20 mouse cellular contexts compared by ENCODE assay signal in the genomic region with DNA sequence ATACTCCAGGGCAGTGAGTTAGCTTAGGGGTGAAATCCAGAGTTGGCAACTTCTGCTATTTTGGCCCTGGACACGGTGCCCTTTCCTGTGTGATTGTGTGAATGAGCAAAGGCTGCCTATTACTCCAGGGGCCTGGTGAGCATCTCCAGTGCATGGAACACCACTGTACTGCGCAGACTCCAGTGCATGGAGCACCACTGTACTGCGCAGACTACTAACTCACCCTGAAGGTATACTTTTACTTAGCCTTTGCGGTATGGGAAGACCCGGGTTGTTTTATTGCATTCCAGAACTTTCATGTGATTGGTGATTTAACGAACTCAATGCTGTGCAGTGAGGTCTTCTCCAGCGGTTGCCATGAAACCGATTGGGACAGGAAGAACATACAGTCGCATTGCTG.
"Had no signal": no experiment of that assay in that cellular context is flagged by ENCODE, and none has a peak within 500 bp of the region (broad histone marks: within the 10 kb centered on the region; RNA-seq: fewer than 3 reads in every experiment).

No protein-coding gene starts in this region.

- H3K9me3 ChIP-seq: limb, embryonic 12.5 days; limb, embryonic 15.5 days; midbrain, embryonic 12.5 days; midbrain, embryonic 15.5 days; neural tube, embryonic 12.5 days; neural tube, embryonic 15.5 days had no signal

- H3K9ac ChIP-seq: limb, embryonic 12.5 days; limb, embryonic 15.5 days; midbrain, embryonic 12.5 days; midbrain, embryonic 15.5 days; neural tube, embryonic 12.5 days; neural tube, embryonic 15.5 days had no signal

- H3K27ac ChIP-seq: kidney, postnatal 0 days; limb, embryonic 12.5 days; limb, embryonic 15.5 days; midbrain, embryonic 12.5 days; midbrain, embryonic 15.5 days; neural tube, embryonic 12.5 days; neural tube, embryonic 15.5 days; stomach, postnatal 0 days had no signal

- H3K36me3 ChIP-seq: limb, embryonic 15.5 days; midbrain, embryonic 15.5 days; neural tube, embryonic 12.5 days; neural tube, embryonic 15.5 days had no signal

- DNase-seq: kidney, adult 2 months; kidney, postnatal 36 days; left cerebral cortex, postnatal 4 days; lung, adult 2 months; lung, postnatal 14 days; lung, postnatal 4 days; right cerebral cortex, adult 18-20 months; right cerebral cortex, postnatal 14 days; right cerebral cortex, postnatal 4 days; spleen, adult 18-20 months; thymus, postnatal 4 days had no signal

- H3K27me3 ChIP-seq: limb, embryonic 12.5 days; limb, embryonic 15.5 days; midbrain, embryonic 12.5 days; midbrain, embryonic 15.5 days; neural tube, embryonic 12.5 days; neural tube, embryonic 15.5 days had no signal

- H3K4me2 ChIP-seq: limb, embryonic 12.5 days; limb, embryonic 15.5 days; midbrain, embryonic 12.5 days; midbrain, embryonic 15.5 days; neural tube, embryonic 12.5 days; neural tube, embryonic 15.5 days had no signal

- H3K4me3 ChIP-seq: limb, embryonic 12.5 days; limb, embryonic 15.5 days; midbrain, embryonic 12.5 days; midbrain, embryonic 15.5 days; neural tube, embryonic 12.5 days; neural tube, embryonic 15.5 days had no signal

- ATAC-seq: intestine, postnatal 0 days; midbrain, embryonic 15.5 days had no signal
